Mouse (Mus musculus) spleen, postnatal 4 days (tissue): ENCODE data around the gene Ccnc.

Experiments used
- DNase-seq, 2 experiments: peaks; one replicate each; pipeline ENCODE4 v3.0.0; 2022; ENCODE audit warnings: low spot score in 2 of 2

The Ccnc gene

DNA sequence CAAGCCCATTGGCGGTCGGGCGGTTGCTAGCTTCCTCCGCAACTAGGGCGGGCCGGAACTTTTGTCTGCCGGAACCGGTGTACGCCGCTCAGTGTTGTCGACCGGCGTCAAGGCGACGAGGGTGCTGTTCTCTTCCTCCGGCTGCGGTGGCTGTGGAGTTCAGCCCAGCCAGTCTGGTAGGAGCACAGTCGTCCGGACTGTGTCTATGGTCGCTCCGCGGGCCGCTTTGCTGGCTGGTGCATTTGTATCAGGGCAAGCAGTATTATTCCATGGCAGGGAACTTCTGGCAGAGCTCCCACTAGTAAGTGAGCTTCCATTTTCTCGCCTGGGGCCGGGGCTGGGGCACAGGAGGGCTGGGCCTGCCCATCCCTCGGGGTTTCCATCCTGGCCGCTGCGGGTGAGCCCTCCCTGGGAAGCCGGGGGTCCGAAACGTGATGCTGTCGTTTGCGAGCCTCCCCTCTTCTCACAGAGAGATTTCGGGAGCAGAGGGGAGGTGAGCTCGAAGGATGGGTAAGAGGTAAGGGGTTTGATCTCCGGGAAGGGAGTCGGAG, at the start of gene Ccnc:
TSS of gene Ccnc (plus strand) at position 87 of the 551 bp plus-strand sequence.
- peak; percentile 93 to 96 for DNase-seq

DNA sequence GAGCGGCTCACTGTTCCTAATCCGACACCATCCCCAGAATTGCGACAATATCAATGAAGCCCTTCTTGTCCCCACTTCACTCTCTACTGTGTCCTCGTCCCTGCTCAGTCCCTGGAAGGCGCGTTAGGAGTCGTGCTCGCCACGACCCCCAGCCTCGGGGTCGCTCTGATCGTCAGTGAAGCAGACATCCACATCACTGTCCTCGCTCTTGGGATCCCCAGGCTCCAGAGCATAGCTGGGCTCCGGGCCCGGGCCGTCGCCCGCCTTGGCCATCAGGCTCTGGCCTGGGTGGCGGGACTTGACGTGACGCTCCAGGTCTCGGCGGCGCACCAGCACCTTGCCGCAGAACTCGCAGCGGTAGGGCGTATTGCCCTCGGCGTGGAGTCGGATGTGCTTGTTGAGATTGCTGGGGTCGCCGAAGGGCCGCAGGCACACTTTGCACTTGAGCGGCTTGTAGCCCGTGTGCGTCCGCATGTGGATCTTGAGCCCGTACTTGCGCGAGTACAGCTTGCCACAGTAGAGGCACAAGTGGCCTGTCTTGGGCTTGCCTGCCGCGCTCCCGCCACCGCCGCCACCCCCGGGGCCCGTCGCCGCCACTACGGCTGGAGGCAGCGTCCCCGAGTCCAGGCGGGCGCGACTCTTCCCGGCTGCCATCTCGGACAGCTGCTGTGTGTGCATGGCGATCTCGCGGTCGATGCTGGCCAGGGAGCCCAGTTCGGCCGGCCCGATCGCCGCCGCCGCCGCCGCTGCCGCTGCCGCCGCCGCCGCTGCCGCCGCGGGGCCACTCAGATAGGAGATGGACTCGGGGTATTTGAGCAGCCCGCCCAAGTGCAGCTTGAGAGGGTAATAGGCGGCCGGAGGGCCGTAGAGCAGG, 49.2 kb upstream of the Ccnc start:
- DNase-seq, result peak in 1 of 2 experiments; percentile 63

DNA sequence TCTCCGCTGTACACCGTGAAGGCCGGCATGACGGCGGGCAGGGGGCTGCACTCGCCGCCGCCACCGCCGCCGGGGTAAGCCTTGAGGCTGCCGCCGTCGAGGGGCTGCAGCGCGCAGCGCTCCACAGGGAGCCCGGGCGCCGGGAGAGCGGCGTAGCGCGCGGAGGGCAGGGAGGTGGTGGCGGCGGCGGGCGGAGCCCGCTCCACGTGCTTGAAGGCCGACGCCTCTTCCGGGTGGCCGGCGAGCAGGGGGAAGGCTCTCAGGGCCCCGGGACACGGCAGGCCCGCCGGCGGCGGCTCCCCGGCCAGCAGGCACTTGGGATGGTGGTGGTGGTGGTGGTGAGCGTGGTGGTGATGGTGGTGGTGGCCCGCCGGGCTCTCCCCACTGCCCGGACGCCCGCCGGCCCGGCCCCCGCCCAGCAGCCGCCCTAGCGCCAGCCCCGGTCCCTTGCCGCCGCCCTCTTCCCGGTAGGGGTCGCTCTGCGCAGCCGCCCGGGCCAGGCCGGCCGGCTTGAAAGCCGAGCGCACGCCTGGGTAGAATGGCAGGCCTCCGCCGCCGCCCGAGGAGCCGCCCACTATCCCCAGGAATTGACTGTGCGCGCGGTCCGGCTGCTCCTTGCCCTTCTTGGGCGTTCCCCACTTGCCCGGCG, 48.4 kb upstream of the Ccnc start:
- DNase-seq, result peak; percentile 23 to 68

DNA sequence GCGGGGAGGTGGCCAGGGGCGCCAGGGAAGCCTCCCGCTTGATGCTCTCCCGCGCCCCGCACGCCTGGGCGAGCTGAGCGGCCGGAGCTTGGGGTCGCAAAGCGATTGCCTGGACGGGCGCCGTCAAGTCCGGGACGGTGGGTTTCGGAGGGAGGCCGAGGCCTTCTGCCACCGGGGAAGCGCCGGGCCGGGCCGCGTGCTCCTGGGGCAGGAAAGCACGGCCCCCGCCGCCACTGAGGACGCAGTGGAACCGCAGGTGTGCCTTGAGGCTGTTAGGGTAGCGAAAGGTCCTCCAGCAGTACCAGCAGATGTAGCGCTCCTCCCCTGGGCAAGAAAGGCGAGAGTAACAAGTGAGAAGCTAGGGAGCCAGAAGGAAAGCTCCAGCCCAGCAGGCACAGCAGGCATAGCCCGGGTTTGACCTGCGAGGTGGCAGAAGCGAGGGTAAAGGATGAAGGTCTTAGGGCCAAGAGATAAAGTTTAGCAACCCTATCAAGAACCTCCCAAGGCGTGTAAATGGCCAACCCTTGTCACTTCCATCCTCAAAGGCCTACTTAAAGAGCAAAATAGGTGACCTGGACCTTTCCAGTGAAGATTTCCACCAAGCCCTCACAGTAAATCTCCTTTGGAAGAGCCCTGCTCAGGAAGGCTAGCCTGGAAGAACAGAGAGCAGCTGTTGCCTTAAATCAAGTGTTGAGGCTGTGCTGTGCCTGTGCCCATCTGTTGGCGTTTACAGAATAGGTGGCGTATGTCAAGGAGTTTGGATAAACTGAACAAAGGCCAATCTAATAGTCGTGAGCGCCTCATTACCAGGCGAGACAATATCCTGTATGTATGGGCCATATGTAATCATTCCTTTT, 47.6 kb upstream of the Ccnc start:
- peak in 1 of 2 experiments; percentile 59 for DNase-seq

DNA sequence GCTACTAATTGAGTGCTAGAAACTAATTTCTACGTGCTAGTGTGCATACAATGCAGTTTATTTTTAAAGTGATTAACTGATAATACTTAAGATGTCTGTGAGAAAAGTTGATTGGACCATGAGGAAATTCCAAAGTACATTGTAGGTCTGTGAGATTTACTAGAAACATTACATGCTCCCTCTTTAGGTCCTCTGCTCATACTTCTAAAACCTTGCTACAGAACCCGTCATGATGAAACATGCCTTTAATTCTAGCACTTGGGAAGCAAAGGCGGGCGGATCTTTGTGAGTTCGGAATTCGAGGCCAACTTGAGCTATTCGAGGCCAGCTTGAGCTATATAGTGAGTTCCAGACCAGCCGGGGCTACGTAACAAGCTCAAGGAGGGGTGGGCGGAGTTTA, 46.5 kb upstream of the Ccnc start:
- no peak for DNase-seq

DNA sequence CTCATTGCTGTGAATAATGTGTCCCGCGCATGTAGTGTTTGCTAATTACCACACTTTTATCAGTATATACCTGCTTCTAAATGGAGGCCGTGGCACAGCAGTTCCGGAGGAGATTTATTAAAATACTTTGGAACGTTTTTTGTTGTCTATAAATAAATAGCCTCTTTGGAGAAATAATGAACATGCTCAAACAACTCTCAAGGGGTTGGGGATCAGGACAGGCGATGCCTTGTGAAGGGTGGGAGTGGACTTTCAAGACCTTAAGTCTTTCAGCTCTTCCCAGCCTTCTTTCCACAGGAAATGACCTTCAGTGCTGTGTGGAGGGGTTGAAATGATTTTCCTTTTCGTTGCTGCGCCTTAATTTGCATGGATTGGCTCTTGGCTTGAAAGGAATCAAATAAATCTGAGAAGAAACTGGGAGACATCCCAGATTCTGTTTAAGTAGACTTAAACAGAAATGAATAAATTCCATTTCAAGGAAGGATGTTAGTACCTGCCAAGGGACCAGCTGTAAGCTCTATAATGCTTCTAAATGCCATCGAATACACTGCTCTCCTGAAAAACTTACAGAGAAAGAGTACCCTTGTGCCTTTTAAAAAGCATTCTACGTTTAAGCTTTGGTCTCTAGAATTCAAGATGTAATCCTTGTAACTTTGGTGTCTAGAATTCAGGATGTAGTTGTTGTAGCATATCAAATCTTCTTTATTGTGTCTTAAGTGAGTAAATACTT, 44.9 kb upstream of the Ccnc start:
- DNase-seq, result no peak

DNA sequence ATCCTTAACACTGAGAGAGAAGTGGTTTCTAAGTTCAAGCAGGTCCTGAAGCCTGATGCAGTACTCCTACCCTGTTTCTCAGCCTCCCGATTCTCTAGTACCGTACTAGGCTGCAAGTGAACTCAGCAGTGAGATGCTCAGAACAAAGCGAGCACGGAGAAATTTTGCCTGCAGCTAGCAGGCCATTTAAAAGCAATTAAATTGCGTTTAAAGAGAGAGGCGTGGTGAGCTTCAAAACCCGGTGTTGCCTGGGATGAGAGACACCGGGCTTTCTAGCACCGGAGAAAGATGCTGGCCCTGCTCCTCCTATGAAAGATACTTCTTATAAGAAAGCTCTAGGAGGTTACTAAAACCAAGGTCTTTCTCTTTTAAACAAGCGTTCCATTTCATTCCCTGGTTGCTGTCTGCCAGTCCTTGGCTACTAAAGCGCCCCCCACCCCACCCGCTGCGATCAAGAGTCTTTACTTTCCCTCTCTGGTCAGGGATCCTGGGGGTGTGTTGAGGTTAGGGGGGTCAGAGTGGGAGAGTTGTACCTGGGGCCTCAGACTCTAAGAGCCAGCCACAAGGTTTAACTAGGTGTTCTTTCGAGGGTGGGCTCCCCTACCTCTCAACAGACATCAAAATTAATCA, 43.0 kb upstream of the Ccnc start:
- no peak for DNase-seq

DNA sequence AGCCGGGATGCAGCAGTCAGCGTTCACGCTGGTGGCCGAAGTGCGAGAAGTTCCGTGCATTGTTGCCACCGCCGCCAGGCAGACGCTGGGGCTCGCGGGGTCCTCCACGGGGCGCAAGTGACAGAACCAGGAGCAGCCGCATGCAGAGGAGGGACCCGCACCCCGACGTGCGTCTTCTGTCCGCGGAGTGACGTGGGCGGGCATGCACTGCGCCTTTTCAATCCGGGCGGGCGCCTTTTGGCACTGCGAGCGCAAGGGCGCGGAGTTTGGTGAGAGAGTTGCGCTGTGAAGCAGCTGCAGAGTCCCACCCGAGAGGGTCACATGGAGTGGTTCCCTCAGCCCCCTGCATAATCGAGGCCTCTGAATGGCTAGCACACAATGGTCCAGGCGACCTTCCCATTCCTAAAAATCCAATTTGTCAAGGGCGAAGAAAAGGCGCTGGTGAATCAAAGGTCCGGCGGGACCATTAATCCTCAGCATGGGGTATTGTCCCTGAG, 41.9 kb upstream of the Ccnc start, which contains the start of gene Prdm13:
TSS of gene Prdm13 (minus strand) at position 369 of the 497 bp plus-strand sequence.
- DNase-seq, result no peak

DNA sequence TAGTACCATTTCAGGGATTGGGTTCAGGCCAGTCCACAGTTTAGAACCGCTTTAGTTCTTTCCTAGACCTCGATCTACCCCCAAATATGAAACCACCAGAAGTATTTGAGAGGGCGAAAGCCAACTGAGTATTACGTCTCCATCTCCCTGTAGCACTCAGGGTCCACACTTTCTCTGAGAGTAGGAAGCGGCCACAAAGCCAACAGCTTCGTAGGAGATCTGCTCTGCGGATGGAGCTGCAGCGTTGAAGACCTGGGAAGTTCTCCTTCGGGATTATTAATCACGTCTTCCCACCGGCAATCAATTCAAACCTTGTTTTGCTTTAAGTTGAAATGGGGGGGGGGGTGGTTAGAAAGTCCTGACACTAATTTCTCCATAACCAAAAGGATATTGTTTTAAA, 41.1 kb upstream of the Ccnc start:
- DNase-seq, result no peak

DNA sequence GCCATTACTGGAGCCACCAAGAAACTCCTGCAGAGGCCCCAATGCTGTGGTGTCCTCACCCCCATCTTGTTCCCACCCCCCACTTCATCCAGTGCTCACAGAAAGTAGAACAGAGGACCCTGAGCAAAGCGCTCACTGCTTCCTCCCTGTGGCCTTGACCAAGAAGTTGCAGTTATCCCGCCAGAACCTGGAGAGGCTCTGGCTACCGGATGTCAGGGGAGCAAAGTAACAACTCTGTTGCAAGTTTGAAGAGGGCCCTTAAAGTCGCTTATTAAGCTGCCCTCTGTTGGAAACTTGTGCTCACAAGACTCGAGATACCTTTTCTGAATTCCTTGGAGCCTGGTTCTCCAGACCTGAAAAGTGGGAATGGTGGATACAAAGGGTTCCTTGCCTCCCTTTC, 40.6 kb upstream of the Ccnc start:
- DNase-seq, result no peak

DNA sequence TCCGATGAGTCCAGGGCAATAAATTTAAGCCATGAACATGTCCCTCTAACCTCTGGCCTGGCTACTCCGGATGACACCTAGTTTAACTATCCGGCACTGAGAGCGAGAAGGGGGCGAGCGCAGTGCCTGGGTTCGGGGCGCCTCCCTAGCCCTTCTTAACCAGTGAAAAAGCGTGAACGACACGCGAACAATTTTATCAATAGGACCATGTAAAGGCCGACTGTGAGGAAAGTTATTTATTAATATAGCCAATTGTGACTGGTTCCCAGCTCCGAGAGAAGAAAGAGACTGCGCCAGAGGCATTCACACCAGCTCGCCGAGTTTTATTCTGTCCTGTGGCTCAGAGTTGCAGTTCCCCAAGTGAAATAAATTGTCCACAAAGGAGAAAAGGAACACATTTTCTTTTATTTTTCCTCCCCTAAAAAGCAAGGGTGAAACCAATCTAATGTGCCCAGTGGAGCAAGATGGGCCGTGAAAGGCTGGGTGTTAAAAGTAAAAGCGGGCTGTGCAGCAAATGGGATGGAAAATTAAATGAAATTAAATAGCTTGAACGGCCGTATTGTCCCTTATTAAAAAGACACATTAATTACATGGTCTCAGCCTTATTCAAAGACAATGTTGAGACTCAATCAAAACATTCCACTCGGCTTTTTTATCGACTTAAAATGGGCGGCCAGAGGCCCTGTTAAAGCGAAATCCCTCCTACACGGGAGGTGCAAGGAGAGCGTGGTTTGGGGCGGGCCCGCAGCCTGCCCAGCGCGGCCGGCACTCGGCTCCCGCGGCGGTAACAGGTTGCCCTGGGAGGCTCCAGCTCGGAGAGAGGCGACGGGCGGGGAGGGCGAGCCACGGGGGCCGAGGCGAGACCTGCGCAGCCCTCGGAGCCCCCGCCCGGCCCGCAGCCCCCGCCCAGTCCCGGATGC, 39.5 kb upstream of the Ccnc start:
- DNase-seq, result no peak

DNA sequence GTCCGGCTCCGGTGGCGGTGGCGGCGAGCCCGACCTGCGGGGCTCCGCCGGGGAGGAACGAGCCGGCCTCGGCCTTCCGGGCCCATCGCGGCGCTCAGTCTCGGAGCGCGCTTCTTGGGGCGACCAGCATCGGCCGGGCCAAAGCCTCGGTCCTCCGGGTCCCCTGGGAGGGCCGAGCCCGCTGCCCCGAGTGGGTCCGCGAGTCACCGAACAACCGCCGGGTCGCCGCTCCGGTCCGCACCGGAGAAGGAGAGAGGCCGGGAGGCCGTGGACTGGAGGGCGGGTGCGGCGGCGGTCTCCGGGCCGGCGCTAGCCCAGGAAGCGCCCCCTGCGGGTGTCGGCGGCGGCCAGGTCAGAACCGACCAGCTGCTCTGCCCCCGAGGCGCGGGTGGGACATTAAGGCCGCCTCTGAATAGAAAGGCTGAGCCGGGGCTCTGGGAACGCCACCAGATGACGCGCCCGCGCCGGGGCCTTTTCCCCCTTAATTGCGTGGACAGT, 38.7 kb upstream of the Ccnc start:
- DNase-seq, result no peak

DNA sequence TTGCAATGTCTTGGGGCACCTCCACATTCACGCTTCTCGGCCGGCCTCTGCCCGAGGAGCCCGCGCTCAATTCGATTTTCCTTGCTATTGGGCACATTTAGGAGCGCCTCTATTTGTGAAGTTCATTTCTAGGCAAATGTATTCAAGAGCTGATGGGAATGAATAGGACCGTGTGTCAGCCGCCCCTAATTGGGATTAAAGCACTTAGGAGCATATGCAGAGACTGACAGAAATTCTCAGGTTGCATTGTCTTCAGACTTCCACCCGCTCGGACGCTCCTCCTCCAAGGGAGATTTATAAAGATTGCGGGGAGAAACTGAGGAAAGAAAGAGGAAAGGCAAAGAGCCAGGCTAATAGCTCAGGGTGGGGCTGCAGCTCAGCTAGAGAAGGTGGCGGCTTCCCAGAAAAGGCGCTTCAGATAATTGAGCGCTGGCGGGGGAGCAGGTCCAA, 38.0 kb upstream of the Ccnc start:
- DNase-seq, result no peak

DNA sequence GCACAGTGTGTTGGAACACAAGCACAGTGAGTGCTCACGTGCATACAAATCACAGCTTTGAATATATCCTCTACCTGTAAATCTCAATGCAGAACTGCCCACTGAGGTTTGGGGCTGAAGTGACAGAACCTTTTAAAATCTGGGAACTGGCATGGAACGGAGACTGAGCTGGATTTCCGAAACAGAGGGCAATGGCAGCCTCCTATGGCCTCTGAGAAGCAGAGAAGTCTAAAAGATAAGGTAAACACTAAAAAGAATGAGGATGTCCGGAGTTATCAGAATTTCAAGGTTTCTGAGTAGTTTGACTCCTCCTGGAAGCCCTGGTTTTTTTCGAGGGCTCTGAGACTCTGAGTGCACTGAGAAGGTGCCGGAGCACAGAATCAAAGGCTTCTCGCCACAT, 37.3 kb upstream of the Ccnc start:
- DNase-seq, result no peak

DNA sequence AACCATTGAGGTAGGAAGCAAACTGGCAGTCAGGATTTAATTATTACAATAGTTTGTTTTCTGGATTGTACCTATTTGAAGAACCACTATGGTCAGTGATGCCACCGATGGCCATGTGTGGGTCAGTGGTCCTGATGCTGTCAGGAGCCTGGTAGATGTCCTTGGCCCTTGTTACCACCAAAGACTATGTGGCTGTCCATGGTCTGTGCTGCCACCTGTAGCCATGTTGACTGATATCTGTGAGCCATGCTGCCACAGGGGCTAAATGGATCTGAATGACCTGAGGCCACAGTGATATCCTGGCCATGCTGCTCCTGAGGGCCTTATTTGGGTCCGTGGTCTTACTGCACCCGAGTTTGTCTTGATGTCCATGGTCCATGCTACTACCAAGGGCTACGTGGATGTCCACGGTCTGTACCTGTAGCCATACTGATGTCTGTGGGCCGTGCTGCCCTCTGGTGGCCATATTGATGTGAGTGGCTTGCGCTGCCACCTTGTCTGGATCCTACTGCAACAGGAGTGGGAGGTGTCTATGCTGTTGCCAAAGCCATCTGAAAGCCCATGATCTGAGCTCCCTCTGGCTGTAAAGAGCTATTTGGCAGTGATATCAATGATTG, 31.8 kb upstream of the Ccnc start:
- DNase-seq, result peak; percentile 38 to 78

DNA sequence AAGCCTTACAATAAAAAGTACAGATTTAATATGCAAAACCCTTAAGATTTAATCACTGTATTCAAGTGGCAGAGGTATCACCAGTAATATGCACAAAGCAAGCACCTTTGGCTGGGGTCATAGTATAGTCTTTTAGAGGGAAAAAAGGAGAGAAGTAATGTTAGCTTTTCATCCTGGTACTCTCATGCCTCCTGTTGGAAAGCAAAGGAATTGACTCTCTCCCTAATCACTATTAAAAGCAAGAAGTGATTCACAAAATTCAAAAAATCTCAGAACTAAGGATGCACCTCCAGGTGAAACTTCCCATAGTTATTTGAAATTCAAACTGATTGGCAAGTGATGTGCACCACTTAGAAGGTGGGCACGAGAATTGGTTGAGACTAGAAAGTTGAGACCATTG, 22.5 kb upstream of the Ccnc start:
- no peak for DNase-seq

DNA sequence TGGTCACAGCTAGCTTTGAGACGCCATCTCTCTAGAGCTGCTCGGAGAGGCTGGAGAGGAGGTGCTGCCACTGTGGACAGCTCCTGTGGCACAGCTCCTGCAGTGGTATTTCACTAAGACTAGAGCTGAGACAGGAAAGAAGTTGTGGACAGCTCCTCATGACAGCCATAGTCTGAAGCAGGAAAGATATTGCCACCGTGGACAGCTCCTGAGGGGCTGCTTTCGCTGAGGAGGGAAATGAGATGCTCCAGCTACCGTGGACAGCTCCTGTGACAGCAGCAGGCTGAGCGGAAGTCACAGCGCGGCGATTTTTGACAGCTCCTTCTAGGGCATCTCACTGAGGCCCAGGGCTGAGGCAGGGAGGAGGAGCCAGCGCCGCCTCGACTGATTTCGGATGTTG, 15.4 kb upstream of the Ccnc start:
- peak; percentile 71 to 81 for DNase-seq

DNA sequence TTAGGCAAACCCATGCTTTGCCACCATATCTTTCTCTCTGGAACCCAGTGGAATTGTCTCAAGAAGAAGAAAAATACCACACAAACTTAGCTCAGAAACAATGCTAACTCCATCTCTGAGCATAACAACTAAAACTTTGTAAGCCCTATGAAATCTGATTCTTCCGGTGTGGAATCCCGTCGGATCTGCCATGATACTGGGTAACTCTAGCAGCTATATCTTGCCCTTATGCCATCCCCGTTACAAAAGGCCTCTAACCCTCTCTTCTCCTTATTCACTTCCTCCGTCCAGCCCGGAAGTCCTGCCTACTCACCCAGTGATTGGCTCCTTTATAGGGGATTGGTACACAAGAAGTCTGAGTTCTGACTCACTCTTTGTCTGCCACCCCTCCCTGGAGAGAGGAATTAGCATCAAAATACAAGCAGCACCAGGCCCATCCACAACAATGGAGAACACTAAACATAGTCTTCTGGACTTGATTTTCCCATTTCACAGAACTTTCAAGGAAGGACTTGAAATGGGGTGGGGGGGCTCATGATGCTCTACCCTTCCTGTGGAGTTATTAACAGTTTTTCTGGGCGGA, 4.7 kb upstream of the Ccnc start:
- no peak for DNase-seq
